Mouse (Mus musculus) neural tube, embryonic 14.5 days (tissue): ENCODE data around the gene Dpf3. TPM values are rescaled to one million over a fixed set of nuclear protein-coding genes. Genes with fewer than 3 reads are reported as not detected.

ENCODE experiments used
- ATAC-seq: fragments of 200-750 bp; cut with Nextera tagmentation; 2 replicates; pipeline ENCODE4 v1.8.0; 2017; ENCODE audit warnings: low read depth, mild to moderate bottlenecking, moderate TSS enrichment, moderate library complexity
- H3K27ac ChIP-seq: fragments of 300-500 bp; sonication (generic); 2 replicates; pipeline ENCODE4 v1.5.1; 2014; ENCODE audit warnings: low read depth, mild to moderate bottlenecking, control low read depth, low read length, moderate library complexity, mixed read lengths
- H3K27me3 ChIP-seq: fragments of 300-500 bp; sonication (generic); 2 replicates; pipeline ENCODE4 v1.6.1; 2014; ENCODE audit warnings: low read length; ENCODE audit not compliant: control insufficient read depth, insufficient read depth
- H3K36me3 ChIP-seq: fragments of 300-500 bp; sonication (generic); 2 replicates; pipeline ENCODE4 v1.6.1; 2014; ENCODE audit warnings: low read length, mixed read lengths; ENCODE audit not compliant: control insufficient read depth, insufficient read depth
- H3K4me1 ChIP-seq: fragments of 300-500 bp; sonication (generic); 2 replicates; pipeline ENCODE4 v1.6.1; 2014; ENCODE audit warnings: low read length; ENCODE audit not compliant: control insufficient read depth, insufficient read depth
- H3K4me2 ChIP-seq: fragments of 300-500 bp; sonication (generic); 2 replicates; pipeline ENCODE4 v1.6.1; 2014; ENCODE audit warnings: mild to moderate bottlenecking, low read depth, low read length, control low read depth
- H3K4me3 ChIP-seq: fragments of 300-500 bp; sonication (generic); 2 replicates; pipeline ENCODE4 v1.5.1; 2014; ENCODE audit warnings: low read depth, low read length, control low read depth, mixed read lengths
- H3K9ac ChIP-seq: fragments of 300-500 bp; sonication (generic); replicated peaks from 2 replicates; pipeline ENCODE4 v1.6.1; 2014; ENCODE audit warnings: low read depth, mild to moderate bottlenecking, control low read depth, low read length, mixed read lengths
- H3K9me3 ChIP-seq: fragments of 300-500 bp; sonication (generic); 2 replicates; pipeline ENCODE4 v1.6.1; 2016; ENCODE audit warnings: low read length; ENCODE audit not compliant: control insufficient read depth
- WGBS: fragments of 180-500 bp; shearing (Covaris S2); extraction: QIAGEN DNeasy Blood & Tissue Kit; methylation state at CpG from one replicate; pipeline ENCODE4 v1.1.7; 2014; 5-methylcytosine and 5-hydroxymethylcytosine counted together
- polyA plus RNA-seq: library from polyadenylated mRNA; unstranded; fragments of >200 nt; fragmentation: Nextera tagmentation; extraction: Ambion mirVana; gene quantifications from 2 replicates; pipeline ENCODE4 v1.2.1, GENCODE M21; 2014

The Dpf3 gene
- polyA plus RNA-seq, 1 experiment from 2014 or later, result 29.2 TPM

- 83% methylated on average over 5 of the region's 5 CpGs for WGBS
- no peak overlapping the region for H3K4me3 ChIP-seq
- no peak overlapping the region for H3K27ac ChIP-seq
- H3K27me3 ChIP-seq, result no peaks in the 10 kb centered on the region
- H3K9ac ChIP-seq, result no peak overlapping the region
- H3K36me3 ChIP-seq, result no peaks in the 10 kb centered on the region
- no peak for ATAC-seq
- H3K4me2 ChIP-seq, result no peak overlapping the region
- H3K4me1 ChIP-seq, result peaks cover 13% of the 10 kb centered on the region
- no peaks in the 10 kb centered on the region for H3K9me3 ChIP-seq
Observed at GRCm38 (mm10) chr12:83298358-83298757, 189.2 kb downstream of the Dpf3 start.

GRCm38 (mm10) chr12:83295031-83295430, 192.5 kb downstream of the Dpf3 start:
- Histone ChIP-seq H3K4me1 (no peaks in the 10 kb centered on the region), H3K36me3 (no peaks in the 10 kb centered on the region), H3K9ac (no peak overlapping the region), H3K9me3 (no peaks in the 10 kb centered on the region), H3K4me2 (no peak overlapping the region), H3K27ac (no peak overlapping the region), H3K4me3 (no peak overlapping the region), H3K27me3 (no peaks in the 10 kb centered on the region)
- WGBS, result 49% methylated on average over 8 of the region's 8 CpGs
- ATAC-seq, result no peak

GRCm38 (mm10) chr12:83291915-83292314, 195.6 kb downstream of the Dpf3 start:
- Histone ChIP-seq H3K4me2 (no peak overlapping the region), H3K27me3 (no peaks in the 10 kb centered on the region), H3K27ac (no peak overlapping the region), H3K4me3 (no peak overlapping the region), H3K4me1 (no peaks in the 10 kb centered on the region; the same call in 1 of the 2 replicates), H3K36me3 (no peaks in the 10 kb centered on the region), H3K9me3 (no peaks in the 10 kb centered on the region), H3K9ac (no peak overlapping the region)
- WGBS, result 77% methylated on average over 5 of the region's 5 CpGs
- ATAC-seq, result no peak

GRCm38 (mm10) chr12:83286496-83287492, 200.7 kb downstream of the Dpf3 start:
- H3K9me3 ChIP-seq, result no peaks in the 10 kb centered on the region
- no peaks in the 10 kb centered on the region; the same call in 1 of the 2 replicates for H3K4me1 ChIP-seq
- H3K4me3 ChIP-seq, result no peak overlapping the region
- no peaks in the 10 kb centered on the region for H3K27me3 ChIP-seq
- H3K9ac ChIP-seq, result no peak overlapping the region
- 52% methylated on average over 17 of the region's 17 CpGs for WGBS
- H3K27ac ChIP-seq, result no peak overlapping the region
- H3K4me2 ChIP-seq, result no peak overlapping the region
- H3K36me3 ChIP-seq, result no peaks in the 10 kb centered on the region
- peak; percentile 44; the same call in 1 of the 2 replicates for ATAC-seq

- ATAC-seq, result no peak
- Histone ChIP-seq H3K4me1 (peaks cover 2% of the 10 kb centered on the region; the same call in 1 of the 2 replicates), H3K4me3 (no peak overlapping the region), H3K9me3 (no peaks in the 10 kb centered on the region), H3K27ac (no peak overlapping the region), H3K4me2 (no peak overlapping the region), H3K9ac (no peak overlapping the region), H3K36me3 (no peaks in the 10 kb centered on the region), H3K27me3 (no peaks in the 10 kb centered on the region)
- WGBS, result 86% methylated on average over 6 of the region's 6 CpGs
Observed at GRCm38 (mm10) chr12:83283591-83284320, 203.8 kb downstream of the Dpf3 start.

GRCm38 (mm10) chr12:83277537-83278441, 209.7 kb downstream of the Dpf3 start:
- no peak overlapping the region for H3K4me2 ChIP-seq
- no peak overlapping the region for H3K4me3 ChIP-seq
- no peaks in the 10 kb centered on the region for H3K9me3 ChIP-seq
- WGBS, result 59% methylated on average over 11 of the region's 11 CpGs
- H3K27ac ChIP-seq, result peak overlapping the region; percentile 70
- no peak overlapping the region for H3K9ac ChIP-seq
- ATAC-seq, result peak; percentile 63; the same call in 1 of the 2 replicates
- peaks cover 15% of the 10 kb centered on the region for H3K4me1 ChIP-seq
- H3K36me3 ChIP-seq, result no peaks in the 10 kb centered on the region
- H3K27me3 ChIP-seq, result no peaks in the 10 kb centered on the region

DNA sequence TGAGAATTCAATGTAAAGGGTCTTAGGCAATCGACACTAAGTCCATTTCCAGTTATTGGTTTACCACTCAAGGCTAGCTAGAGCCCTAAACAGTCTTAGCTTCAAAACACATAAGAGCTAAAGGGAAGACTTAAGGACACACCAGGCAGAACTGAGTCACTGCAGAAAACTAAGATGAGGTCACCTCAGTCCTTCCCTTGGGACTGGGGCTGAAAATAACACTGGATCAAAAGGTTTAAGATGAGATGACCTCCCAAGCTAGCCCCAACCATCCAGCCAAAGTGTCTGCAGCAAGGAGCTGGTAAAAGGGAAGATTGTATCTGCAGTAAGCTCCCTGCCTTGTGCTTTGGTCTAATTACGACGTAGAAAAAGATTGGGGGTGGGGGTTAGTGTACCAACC, 216.3 kb downstream of the Dpf3 start:
- ATAC-seq, result no peak
- Histone ChIP-seq H3K9ac (no peak overlapping the region), H3K4me3 (no peak overlapping the region), H3K9me3 (no peaks in the 10 kb centered on the region), H3K36me3 (no peaks in the 10 kb centered on the region), H3K27ac (no peak overlapping the region), H3K4me1 (no peaks in the 10 kb centered on the region), H3K27me3 (no peaks in the 10 kb centered on the region), H3K4me2 (no peak overlapping the region)
- 90% methylated on average over 3 of the region's 3 CpGs for WGBS

DNA sequence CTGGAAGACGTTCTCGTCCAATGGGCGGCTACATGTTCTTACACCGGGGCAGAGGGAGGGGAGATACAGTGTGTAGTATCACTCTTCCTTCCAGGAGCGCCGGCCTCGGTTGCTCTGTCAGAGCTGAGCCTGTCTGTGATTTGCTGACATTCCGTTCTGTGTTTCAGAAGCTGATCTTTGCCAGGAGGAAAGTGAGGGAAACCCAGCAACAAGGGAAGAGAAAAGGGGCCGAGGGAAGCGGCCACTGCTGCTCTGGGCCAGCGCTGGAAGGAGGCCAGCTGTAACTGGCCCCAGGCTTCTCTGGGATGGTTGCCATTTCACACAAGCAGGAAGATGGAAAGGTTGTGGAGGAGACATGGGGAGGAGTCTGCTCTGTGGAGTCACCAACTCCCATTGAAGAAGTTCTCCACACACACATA, 219.0 kb downstream of the Dpf3 start:
- no peaks in the 10 kb centered on the region for H3K4me1 ChIP-seq
- whole genome bisulfite sequencing, result 65% methylated on average over 11 of the region's 11 CpGs
- peak overlapping the region; percentile 18; the same call in 1 of the 2 replicates for H3K27ac ChIP-seq
- no peak overlapping the region for H3K4me3 ChIP-seq
- H3K9me3 ChIP-seq, result no peaks in the 10 kb centered on the region
- peak; percentile 86; the same call in 1 of the 2 replicates for ATAC-seq
- H3K4me2 ChIP-seq, result no peak overlapping the region
- H3K27me3 ChIP-seq, result no peaks in the 10 kb centered on the region
- no peak overlapping the region for H3K9ac ChIP-seq
- H3K36me3 ChIP-seq, result no peaks in the 10 kb centered on the region
